Mouse (Mus musculus): Measurements from ENCODE around the gene Gm20388.

DNA sequence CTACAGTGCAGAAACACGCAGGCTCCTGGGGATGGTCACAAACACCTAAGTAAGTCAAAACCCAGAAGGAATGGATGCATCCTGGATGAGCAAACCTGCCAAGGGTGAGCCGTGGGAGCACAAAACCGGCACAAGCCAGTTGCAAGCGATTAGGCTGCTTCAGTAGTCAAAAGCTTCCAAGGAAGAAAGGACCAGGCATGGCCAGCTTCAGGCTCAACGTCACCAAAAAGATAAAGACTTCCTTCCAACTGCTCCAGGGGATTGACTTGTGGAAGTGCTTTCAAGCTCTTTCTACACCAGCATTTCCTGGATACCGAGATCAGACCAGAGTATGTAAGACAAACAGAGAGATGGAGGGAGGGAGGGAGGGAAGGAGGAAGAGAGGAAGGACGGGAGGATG is 1474.9 kb downstream of the Gm20388 start:
- TF ChIP-seq POLR2A (IDR thresholded peaks at IDR 0.05; ENCODE audit: borderline replicate concordance, extremely low read depth, insufficient read depth, insufficient read length, poor library complexity, severe bottlenecking) (no peak), CTCF (IDR thresholded peaks at IDR 0.05; ENCODE audit: borderline replicate concordance, extremely low read depth, insufficient read depth, insufficient read length) (no peak)

All from brain, embryonic 14.5 days (tissue).